8 mouse cellular contexts compared by ENCODE assay signal in genomic region chr4:135411633-135412032, GRCm38 (mm10). TPM values are rescaled to one million over a fixed set of nuclear protein-coding genes. Genes with fewer than 3 reads are reported as not detected.
DNase-seq lines count a peak whose midpoint lies in the region; ATAC-seq and TF ChIP-seq lines count a peak whose summit lies in the region.

No protein-coding gene starts in this region.

- peak; percentile 55 for ATAC-seq in intestine, postnatal 0 days
- ATAC-seq in liver, embryonic 16.5 days (ENCODE audit: low read depth) = 0 out of 2 replicates have a peak, but pooled peaks have one; percentile 32

- H3K4me1 ChIP-seq in intestine, postnatal 0 days (replicated peaks; ENCODE audit: control insufficient read depth, insufficient read depth, low read length) = no peaks in the 10 kb centered on the region
- no peaks in the 10 kb centered on the region for H3K4me1 ChIP-seq in liver, embryonic 16.5 days (ENCODE audit: control insufficient read depth, low read depth, low read length)

- no peaks in the 10 kb centered on the region for H3K27me3 ChIP-seq in intestine, postnatal 0 days (replicated peaks; ENCODE audit: control insufficient read depth, insufficient read depth, low read length)
- no peaks in the 10 kb centered on the region for H3K27me3 ChIP-seq in liver, embryonic 16.5 days (ENCODE audit: control insufficient read depth, insufficient read depth, low read depth, low read length)

- WGBS in intestine, postnatal 0 days = 42% methylated on average over 4 of the region's 4 CpGs
- WGBS in liver, embryonic 16.5 days (ENCODE audit: insufficient replicate concordance) = 21% methylated on average over 4 of the region's 4 CpGs

- no peak overlapping the region for H3K4me2 ChIP-seq in intestine, postnatal 0 days (replicated peaks; ENCODE audit: low read depth)
- no peak overlapping the region for H3K4me2 ChIP-seq in liver, embryonic 16.5 days (ENCODE audit: low read depth, low read length)

- H3K27ac ChIP-seq in intestine, postnatal 0 days (ENCODE audit: low read depth, low read length) = no peak overlapping the region
- H3K27ac ChIP-seq in liver, embryonic 16.5 days (ENCODE audit: low read length) = no peak overlapping the region

- no peaks in the 10 kb centered on the region for H3K9me3 ChIP-seq in intestine, postnatal 0 days (ENCODE audit: control insufficient read depth)
- no peaks in the 10 kb centered on the region for H3K9me3 ChIP-seq in liver, embryonic 16.5 days (replicated peaks; ENCODE audit: control insufficient read depth, low read length)

- H3K4me3 ChIP-seq in intestine, postnatal 0 days (ENCODE audit: low read depth, low read length) = no peak overlapping the region
- H3K4me3 ChIP-seq in liver, embryonic 16.5 days (ENCODE audit: low read depth, low read length) = no peak overlapping the region

- no peak overlapping the region for H3K9ac ChIP-seq in intestine, postnatal 0 days (ENCODE audit: low read depth, low read length)
- no peak overlapping the region for H3K9ac ChIP-seq in liver, embryonic 16.5 days (ENCODE audit: low read depth, low read length)

- peaks cover 14% of the 10 kb centered on the region; the same call in 1 of the 2 replicates for H3K36me3 ChIP-seq in intestine, postnatal 0 days (ENCODE audit: control insufficient read depth, insufficient read depth)
- H3K36me3 ChIP-seq in liver, embryonic 16.5 days (ENCODE audit: control insufficient read depth, insufficient read depth) = no peaks in the 10 kb centered on the region

- DNase-seq in adrenal gland, adult (ENCODE audit: inconsistent age in 2 of 2, low spot score in 1 of 2) = peak; percentile 53 to 79
- DNase-seq in adrenal gland, adult 8-10 months = no peak
- peak; percentile 59 for DNase-seq in ovary, postnatal 36 days (ENCODE audit: low spot score)
- DNase-seq in ovary, postnatal 10 days (ENCODE audit: low spot score) = no peak
- peak; percentile 76 for DNase-seq in embryo, embryonic 10 days (ENCODE audit: low spot score)
- peak; percentile 30 for DNase-seq in right cerebral cortex, postnatal 25 days

- peak; percentile 92 for TF ChIP-seq CTCF in intestine, postnatal 0 days (IDR thresholded peaks at IDR 0.05; ENCODE audit: low read depth)

RNA-seq across cellular contexts. Expression of gene Ncmap, which starts 13.6 kb away (rescaled TPM):
- total RNA-seq in adrenal gland, adult 8-10 months (2022) = 1 to 10 TPM in 1 of 4 experiments, under 1 TPM in 3; 0.46 to 1.0 (median 0.67) TPM
- 2.5 and 2.6 TPM in 2 replicates for polyA plus RNA-seq in intestine, postnatal 0 days (2015; fragmentation: Nextera tagmentation; extraction: Ambion mirVana)
- 0.08 and 0.19 TPM in 2 replicates for polyA plus RNA-seq in liver, embryonic 16.5 days (2015; fragmentation: Nextera tagmentation; extraction: Ambion mirVana)

RNA-seq across cellular contexts. Expression of gene Rcan3, which starts 22.0 kb away (rescaled TPM):
- 10 to 100 TPM; 19.1 to 33.0 (median 27.2) TPM for total RNA-seq in adrenal gland, adult 8-10 months (2022)
- 18.4 and 19.7 TPM in 2 replicates for polyA plus RNA-seq in intestine, postnatal 0 days (2015; fragmentation: Nextera tagmentation; extraction: Ambion mirVana)
- polyA plus RNA-seq in liver, embryonic 16.5 days (2015; fragmentation: Nextera tagmentation; extraction: Ambion mirVana) = 3.1 and 3.5 TPM in 2 replicates

RNA-seq across cellular contexts. Expression of gene Srrm1, which starts 58.5 kb away (rescaled TPM):
- total RNA-seq in adrenal gland, adult 8-10 months (2022) = 100 to 1,000 TPM in 3 of 4 experiments, 10 to 100 TPM in 1; 95.5 to 188 (median 137) TPM
- polyA plus RNA-seq in intestine, postnatal 0 days (2015; fragmentation: Nextera tagmentation; extraction: Ambion mirVana) = 113 and 126 TPM in 2 replicates
- 93.8 and 95.3 TPM in 2 replicates for polyA plus RNA-seq in liver, embryonic 16.5 days (2015; fragmentation: Nextera tagmentation; extraction: Ambion mirVana)

Comparison
In these comparisons a context has a peak if more than half of its experiments do, and no peak if none do; other contexts are left out.
1. DNase-seq: peak in adrenal gland, adult (2 of 2), ovary, postnatal 36 days (single experiment), embryo, embryonic 10 days (single experiment) and right cerebral cortex, postnatal 25 days (single experiment); none in adrenal gland, adult 8-10 months (single experiment) and ovary, postnatal 10 days (single experiment).